Mouse (Mus musculus) CH12.LX (cell line): Measurements from ENCODE around the gene Gm20388. TPM values are rescaled to one million over a fixed set of nuclear protein-coding genes. Genes with fewer than 3 reads are reported as not detected.

Source experiments
- DNase-seq: peaks from one replicate; pipeline ENCODE4 v3.0.0-alpha.2; 2013; ENCODE audit errors: extremely low read depth
- H3K27ac ChIP-seq: 2 replicates; pipeline ENCODE4 v1.5.1; 2012; ENCODE audit warnings: low read depth, mild to moderate bottlenecking, control low read depth, moderate library complexity; ENCODE audit not compliant: insufficient read depth
- H3K27me3 ChIP-seq: replicated peaks from 2 replicates; pipeline ENCODE3; 2012; ENCODE audit warnings: inconsistent platforms
- H3K36me3 ChIP-seq, 2 experiments: replicated peaks in 1 of 2; 2 replicates each; pipeline versions ENCODE3 to v1.6.1; 2012; ENCODE audit warnings: inconsistent platforms in 1 of 2, low read length in 1 of 2, mild to moderate bottlenecking in 1 of 2, mixed read lengths in 1 of 2, moderate library complexity in 1 of 2; ENCODE audit not compliant: control insufficient read depth in 1 of 2, insufficient read depth in 1 of 2
- H3K4me1 ChIP-seq, 2 experiments: 2 replicates each; pipeline ENCODE4 v1.6.1; 2012; ENCODE audit warnings: inconsistent platforms in 1 of 2, moderate library complexity in 1 of 2; ENCODE audit not compliant: insufficient read depth in 2 of 2, control insufficient read depth in 1 of 2
- H3K4me2 ChIP-seq: 2 replicates; pipeline ENCODE4 v1.6.1; 2012; ENCODE audit warnings: low read depth, mild to moderate bottlenecking, control low read depth; ENCODE audit not compliant: poor library complexity, insufficient read depth, severe bottlenecking
- H3K4me3 ChIP-seq, 3 experiments: fragments of 150-350 bp in 1 of 3; sonication (generic) in 1 of 3; replicated peaks in 1 of 3; 2 replicates each; pipeline versions ENCODE3 to v1.5.1; 2011 to 2012; ENCODE audit warnings: low read depth in 2 of 3, low read length in 2 of 3, mild to moderate bottlenecking in 2 of 3, moderate library complexity in 2 of 3, control low read depth in 1 of 3, improper control_type of control experiment in 1 of 3, inconsistent platforms in 1 of 3, mixed read lengths in 1 of 3; ENCODE audit not compliant: poor library complexity in 1 of 3
- H3K79me2 ChIP-seq: replicated peaks from 2 replicates; pipeline ENCODE4 v1.6.1; 2012; ENCODE audit warnings: mild to moderate bottlenecking, moderate library complexity; ENCODE audit not compliant: control insufficient read depth, poor library complexity, insufficient read depth, severe bottlenecking; ENCODE audit errors: extremely low read depth
- H3K9ac ChIP-seq: 2 replicates; pipeline ENCODE4 v1.6.1; 2012; ENCODE audit warnings: low read depth, mild to moderate bottlenecking, control low read depth, moderate library complexity; ENCODE audit not compliant: insufficient read depth
- H3K9me3 ChIP-seq: replicated peaks from 2 replicates; pipeline ENCODE3; 2012; ENCODE audit warnings: low read length, inconsistent platforms, mixed read lengths
- BHLHE40 ChIP-seq: IDR thresholded peaks from 2 replicates; pipeline ENCODE4 v1.6.1; 2011; ENCODE audit warnings: mild to moderate bottlenecking, low read depth, low read length, improper control_type of control experiment
- CHD2 ChIP-seq: IDR thresholded peaks from 2 replicates; pipeline ENCODE4 v1.6.1; 2011; ENCODE audit warnings: low read length, improper control_type of control experiment
- CTCF ChIP-seq, 2 experiments: IDR thresholded peaks in 1 of 2; conservative IDR thresholded peaks in 1 of 2; 2 replicates each; pipeline ENCODE4 v1.5.1; 2011 to 2012; ENCODE audit warnings: low read depth in 2 of 2, low read length in 2 of 2, improper control_type of control experiment in 1 of 2, inconsistent platforms in 1 of 2, mild to moderate bottlenecking in 1 of 2, moderate library complexity in 1 of 2
- E2F4 ChIP-seq: IDR thresholded peaks from 2 replicates; pipeline ENCODE4 v1.6.1; 2011; ENCODE audit warnings: low read depth, low read length, improper control_type of control experiment; ENCODE audit not compliant: insufficient replicate concordance
- HCFC1 ChIP-seq: IDR thresholded peaks from 2 replicates; pipeline ENCODE4 v1.6.1; 2012; ENCODE audit warnings: low read depth, mild to moderate bottlenecking, inconsistent platforms, low read length, improper control_type of control experiment
- IRF4 ChIP-seq: IDR thresholded peaks from 2 replicates; pipeline ENCODE4 v1.6.1; 2014; ENCODE audit warnings: low read depth, mild to moderate bottlenecking, inconsistent platforms, low read length, improper control_type of control experiment
- KAT2A ChIP-seq: IDR thresholded peaks from 2 replicates; pipeline ENCODE4 v1.6.1; 2012; ENCODE audit warnings: low read length, improper control_type of control experiment, inconsistent platforms; ENCODE audit not compliant: insufficient replicate concordance
- MAX ChIP-seq: IDR thresholded peaks from 2 replicates; pipeline ENCODE4 v1.6.1; 2011; ENCODE audit warnings: low read length, improper control_type of control experiment
- NELFE ChIP-seq: IDR thresholded peaks from 2 replicates; pipeline ENCODE4 v1.6.1; 2011; ENCODE audit warnings: low read depth, low read length, improper control_type of control experiment
- PAX5 ChIP-seq: IDR thresholded peaks from 2 replicates; pipeline ENCODE4 v1.6.1; 2012; ENCODE audit warnings: low read length, inconsistent platforms, mixed read lengths
- POLR2A ChIP-seq: IDR thresholded peaks from 2 replicates; pipeline ENCODE4 v1.6.1; 2011; ENCODE audit warnings: low read depth, mild to moderate bottlenecking, improper control_type of control experiment, low read length
- POLR2AphosphoS2 ChIP-seq: IDR thresholded peaks from 2 replicates; pipeline ENCODE4 v1.6.1; 2011; ENCODE audit warnings: low read depth, low read length, improper control_type of control experiment
- RAD21 ChIP-seq: IDR thresholded peaks from 2 replicates; pipeline ENCODE4 v1.6.1; 2011; ENCODE audit warnings: low read depth, mild to moderate bottlenecking, low read length, improper control_type of control experiment, moderate library complexity
- SMC3 ChIP-seq: IDR thresholded peaks from 2 replicates; pipeline ENCODE4 v1.6.1; 2011; ENCODE audit warnings: low read depth, low read length, improper control_type of control experiment
- TBP ChIP-seq: conservative IDR thresholded peaks from 2 replicates; pipeline ENCODE4 v1.6.1; 2011; ENCODE audit warnings: low read depth, low read length, improper control_type of control experiment
- TCF12 ChIP-seq: IDR thresholded peaks from 2 replicates; pipeline ENCODE4 v1.6.1; 2014; ENCODE audit warnings: low read depth, mild to moderate bottlenecking, inconsistent platforms, low read length, improper control_type of control experiment
- UBTF ChIP-seq: IDR thresholded peaks from 2 replicates; pipeline ENCODE4 v1.6.1; 2012; ENCODE audit warnings: low read depth, mild to moderate bottlenecking, inconsistent platforms, low read length, improper control_type of control experiment, moderate library complexity
- USF1 ChIP-seq: IDR thresholded peaks from 2 replicates; pipeline ENCODE4 v1.6.1; 2014; ENCODE audit warnings: low read depth, mild to moderate bottlenecking, inconsistent platforms, low read length, improper control_type of control experiment
- ZC3H11A ChIP-seq: IDR thresholded peaks from 2 replicates; pipeline ENCODE4 v1.6.1; 2012; ENCODE audit warnings: low read depth, mild to moderate bottlenecking, inconsistent platforms, low read length, improper control_type of control experiment
- ZMIZ1 ChIP-seq: IDR thresholded peaks from 2 replicates; pipeline ENCODE4 v1.6.1; 2012; ENCODE audit warnings: low read depth, mild to moderate bottlenecking, inconsistent platforms, low read length, improper control_type of control experiment
- dilution Hi-C: fragments of 300-500 bp; cut with MboI; formaldehyde crosslinking; loops from 2 replicates; pipeline ENCODE4 v1.14.3; 2020; ENCODE audit warnings: low sequenced_read_pairs; ENCODE audit not compliant: extremely low pct_unique_long_range_greater_than_20kb, extremely low pct_ligation_motif_present
- in situ Hi-C: fragments of 300-500 bp; cut with MboI; formaldehyde crosslinking; loops from 3 replicates; pipeline ENCODE4 v1.14.3; 2019; ENCODE audit warnings: low sequenced_read_pairs, low pct_ligation_motif_present, low pct_unique_long_range_greater_than_20kb, mixed read lengths
- polyA plus RNA-seq: library from polyadenylated mRNA; unstranded; fragments of >175 nt; gene quantifications from 2 replicates; pipeline ENCODE4 v1.2.1, GENCODE M21; 2012; ENCODE audit warnings: low read depth; ENCODE audit not compliant: insufficient read length
- total RNA-seq, 2 experiments: library from RNA; depleted of rRNA; stranded (reverse); fragments of 300-350 nt in 1 of 2; fragments of >200 nt in 1 of 2; gene quantifications; 2 replicates each; pipeline ENCODE4 v1.2.3; 2012 to 2014

The Gm20388 gene
- total and polyA plus RNA-seq, 3 experiments: 14.8 to 26.3 (median 22.2) TPM

- no peak for DNase-seq
- Histone ChIP-seq H3K9ac (no peak overlapping the region), H3K27me3 (peaks cover 13% of the 10 kb centered on the region), H3K27ac (no peak overlapping the region), H3K9me3 (no peaks in the 10 kb centered on the region), H3K79me2 (peaks cover 6% of the 10 kb centered on the region; the same call in 1 of the 2 replicates), H3K4me3 (no peak overlapping the region), H3K36me3 (peaks cover 15 to 19% of the 10 kb centered on the region in 2 experiments), H3K4me2 (no peak overlapping the region), H3K4me1 (peaks cover 3 to 12% of the 10 kb centered on the region in 2 experiments)
- dilution Hi-C loops (no loop called here), in situ Hi-C loops (loop anchor here (10.0 kb wide), 1 partner anchor 204 kb away; no protein-coding TSS in a partner anchor)
- TF ChIP-seq KAT2A (no peak), POLR2A (no peak), UBTF (no peak), MAX (no peak), IRF4 (no peak), USF1 (no peak), CHD2 (no peak), E2F4 (no peak), TBP (no peak), NELFE (no peak), ZMIZ1 (no peak), TCF12 (no peak), ZC3H11A (no peak), HCFC1 (no peak), BHLHE40 (no peak)
Measured at GRCm38 (mm10) chr8:123108953-123109352, 3198.3 kb downstream of the Gm20388 start.

- no peak for TF ChIP-seq PAX5
- peak; percentile 34 for TF ChIP-seq RAD21
- TF ChIP-seq BHLHE40: peak; percentile 22; the same call in 1 of the 2 replicates
- peak; percentile 35 to 77; a peak in 3 of 4 replicates for TF ChIP-seq CTCF (conservative IDR thresholded peaks at IDR 0.05 in 1 of 2, IDR thresholded peaks at IDR 0.05 in 1 of 2; ENCODE audit: low read depth in 2 of 2, low read length in 2 of 2)
- no peak for TF ChIP-seq POLR2AphosphoS2
- no peak for TF ChIP-seq E2F4
- TF ChIP-seq SMC3: peak; percentile 71
- Histone ChIP-seq H3K27me3 (peaks cover 24% of the 10 kb centered on the region), H3K27ac (no peak overlapping the region), H3K4me1 (peaks cover 0 to 6% of the 10 kb centered on the region in 2 experiments; a peak in 2 of 4 replicates), H3K36me3 (peaks cover 1 to 3% of the 10 kb centered on the region in 2 experiments), H3K9ac (no peak overlapping the region), H3K9me3 (no peaks in the 10 kb centered on the region), H3K4me3 (no peak overlapping the region), H3K4me2 (peak overlapping the region; percentile 24; the same call in 1 of the 2 replicates), H3K79me2 (no peaks in the 10 kb centered on the region)
- dilution Hi-C loops: no loop called here
- in situ Hi-C loops: loop anchor here (5.0 kb wide), 1 partner anchor 77 kb away; the partner anchor contains the start of gene Dpep1
- peak; percentile 68 for DNase-seq
Measured at GRCm38 (mm10) chr8:123110649-123111048, 3200.0 kb downstream of the Gm20388 start.
